Mouse (Mus musculus): ENCODE results near the gene Cacnb1.

- TF ChIP-seq CTCF (IDR thresholded peaks at IDR 0.05; ENCODE audit: control insufficient read depth, insufficient read depth, insufficient read length) (no peak), USF1 (IDR thresholded peaks at IDR 0.05; ENCODE audit: low read depth) (no peak), FOSL1 (IDR thresholded peaks at IDR 0.05; ENCODE audit: insufficient read depth, low read length, poor library complexity, severe bottlenecking) (no peak), MYOG (IDR thresholded peaks at IDR 0.05; ENCODE audit: control insufficient read depth, extremely low read depth, insufficient read length) (no peak), MYOD1 (IDR thresholded peaks at IDR 0.05; ENCODE audit: control insufficient read depth, insufficient read length, low read depth) (no peak)
Measured at GRCm38 (mm10) chr11:97988530-97989096, 34.2 kb downstream of the Cacnb1 start.
